Mouse (Mus musculus): ENCODE results near the gene Dazl. TPM values are rescaled to one million over a fixed set of nuclear protein-coding genes. Genes with fewer than 3 reads are reported as not detected.

Dazl gene
- polyA plus RNA-seq, 1 experiment from 2014 or later: 0.45 TPM

GRCm38 (mm10) chr17:50318810-50319209 lies 25.4 kb upstream of the Dazl start:
- ATAC-seq: no peak
- Histone ChIP-seq H3K4me1 (ENCODE audit: control insufficient read depth, insufficient read depth, low read length) (no peaks in the 10 kb centered on the region), H3K36me3 (ENCODE audit: control insufficient read depth, insufficient read depth, low read length) (no peaks in the 10 kb centered on the region), H3K9me3 (replicated peaks; ENCODE audit: control insufficient read depth, low read length, poor library complexity, severe bottlenecking) (no peaks in the 10 kb centered on the region), H3K27ac (ENCODE audit: low read length) (no peak overlapping the region), H3K9ac (ENCODE audit: low read depth, low read length) (no peak overlapping the region), H3K27me3 (ENCODE audit: control insufficient read depth, insufficient read depth, low read depth, low read length) (no peaks in the 10 kb centered on the region), H3K4me2 (ENCODE audit: low read length) (no peak overlapping the region), H3K4me3 (ENCODE audit: low read depth, low read length) (no peak overlapping the region)

DNA sequence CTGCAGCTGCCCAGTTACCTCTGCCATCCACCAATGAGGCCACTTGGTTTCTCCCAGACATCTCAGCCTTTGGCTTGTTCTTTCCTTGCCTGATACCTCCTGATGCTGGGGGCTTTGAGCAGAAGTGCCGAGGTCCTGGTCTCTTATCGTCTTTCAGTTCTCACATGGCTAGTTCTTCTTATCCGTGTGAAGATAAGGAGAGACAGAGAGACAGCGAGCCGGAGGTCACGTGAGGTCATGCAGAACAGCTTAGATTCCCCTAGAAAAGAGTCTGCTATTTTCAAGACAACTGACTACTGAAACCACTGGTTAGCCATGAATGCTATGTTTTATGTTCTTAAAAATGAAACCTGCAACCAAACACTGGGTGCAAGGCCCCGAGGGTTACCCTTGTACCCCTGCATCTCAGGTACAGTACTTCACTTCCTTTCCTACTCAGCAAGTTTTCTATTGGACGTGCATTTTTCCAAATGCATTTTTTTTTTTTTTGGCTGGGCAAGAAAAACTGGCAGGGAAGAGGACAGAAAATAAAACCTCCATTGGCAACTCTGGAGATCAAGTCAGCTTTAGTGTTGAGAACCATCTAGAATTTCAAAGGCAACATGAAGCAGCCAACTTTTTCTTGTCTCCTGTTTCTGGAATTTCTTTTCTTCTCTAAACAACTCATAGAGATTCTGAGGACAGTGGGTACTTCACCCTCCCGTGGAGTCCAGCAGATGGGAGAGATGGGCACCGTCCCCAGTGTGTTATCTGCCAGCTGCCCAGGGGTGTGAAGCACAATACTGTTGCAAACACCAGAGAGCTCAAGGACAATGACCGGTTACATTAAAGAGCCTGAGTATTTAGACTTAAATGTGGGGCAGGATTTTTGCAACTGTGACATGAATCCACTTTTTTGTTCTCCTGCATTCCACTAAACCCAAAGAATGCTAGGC lies 23.0 kb upstream of the Dazl start:
- no peak for ATAC-seq
- no peak overlapping the region for H3K9ac ChIP-seq (ENCODE audit: low read depth, low read length)
- H3K9me3 ChIP-seq (replicated peaks; ENCODE audit: control insufficient read depth, low read length, poor library complexity, severe bottlenecking): no peaks in the 10 kb centered on the region
- H3K4me3 ChIP-seq (ENCODE audit: low read depth, low read length): no peak overlapping the region
- no peaks in the 10 kb centered on the region for H3K27me3 ChIP-seq (ENCODE audit: control insufficient read depth, insufficient read depth, low read depth, low read length)
- no peaks in the 10 kb centered on the region for H3K4me1 ChIP-seq (ENCODE audit: control insufficient read depth, insufficient read depth, low read length)
- no peak overlapping the region for H3K4me2 ChIP-seq (ENCODE audit: low read length)
- WGBS: 48% methylated on average over 11 of the region's 11 CpGs
- H3K27ac ChIP-seq (ENCODE audit: low read length): no peak overlapping the region
- no peaks in the 10 kb centered on the region for H3K36me3 ChIP-seq (ENCODE audit: control insufficient read depth, insufficient read depth, low read length)

- 65% methylated on average over 10 of the region's 10 CpGs for WGBS
- Histone ChIP-seq H3K4me3 (ENCODE audit: low read depth, low read length) (no peak overlapping the region), H3K27me3 (ENCODE audit: control insufficient read depth, insufficient read depth, low read depth, low read length) (no peaks in the 10 kb centered on the region), H3K4me1 (ENCODE audit: control insufficient read depth, insufficient read depth, low read length) (no peaks in the 10 kb centered on the region), H3K27ac (ENCODE audit: low read length) (no peak overlapping the region), H3K4me2 (ENCODE audit: low read length) (no peak overlapping the region), H3K9me3 (replicated peaks; ENCODE audit: control insufficient read depth, low read length, poor library complexity, severe bottlenecking) (no peaks in the 10 kb centered on the region), H3K9ac (ENCODE audit: low read depth, low read length) (no peak overlapping the region), H3K36me3 (ENCODE audit: control insufficient read depth, insufficient read depth, low read length) (no peaks in the 10 kb centered on the region)
- no peak for ATAC-seq
Observed at GRCm38 (mm10) chr17:50310148-50310802, 16.8 kb upstream of the Dazl start.

DNA sequence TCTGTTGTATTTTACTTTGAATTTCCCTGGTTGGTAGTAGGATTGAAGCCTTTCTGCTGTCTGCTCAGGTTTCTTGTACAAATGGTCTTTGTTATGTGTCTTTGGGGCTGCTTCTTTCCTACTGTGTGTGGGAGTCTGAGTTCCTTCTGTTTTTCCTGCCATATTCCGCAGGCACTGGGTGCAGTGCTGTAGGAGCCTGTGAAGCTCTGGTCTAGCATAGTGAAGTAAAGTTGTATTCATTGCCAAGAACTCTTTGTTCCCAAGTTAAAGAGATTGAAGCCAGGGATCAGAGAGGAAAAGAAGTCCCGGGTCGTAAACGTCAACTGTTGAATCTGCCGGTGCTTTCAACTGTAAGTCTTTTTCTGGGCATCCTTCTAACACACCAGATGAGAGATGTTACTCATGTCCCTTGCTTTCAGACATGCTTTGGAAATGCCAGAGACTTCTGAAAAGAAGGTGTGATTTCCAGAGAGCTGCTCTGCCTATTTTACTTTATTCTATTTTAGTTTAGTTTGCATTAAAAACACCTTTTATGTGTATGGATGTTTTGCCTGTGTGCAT lies 16.2 kb upstream of the Dazl start:
- no peaks in the 10 kb centered on the region for H3K4me1 ChIP-seq (ENCODE audit: control insufficient read depth, insufficient read depth, low read length)
- no peak overlapping the region for H3K4me3 ChIP-seq (ENCODE audit: low read depth, low read length)
- H3K27ac ChIP-seq (ENCODE audit: low read length): no peak overlapping the region
- no peak overlapping the region for H3K9ac ChIP-seq (ENCODE audit: low read depth, low read length)
- no peaks in the 10 kb centered on the region for H3K9me3 ChIP-seq (replicated peaks; ENCODE audit: control insufficient read depth, low read length, poor library complexity, severe bottlenecking)
- no peak for ATAC-seq
- H3K4me2 ChIP-seq (ENCODE audit: low read length): no peak overlapping the region
- WGBS: 72% methylated on average over 5 of the region's 5 CpGs
- H3K27me3 ChIP-seq (ENCODE audit: control insufficient read depth, insufficient read depth, low read depth, low read length): no peaks in the 10 kb centered on the region
- H3K36me3 ChIP-seq (ENCODE audit: control insufficient read depth, insufficient read depth, low read length): no peaks in the 10 kb centered on the region

DNA sequence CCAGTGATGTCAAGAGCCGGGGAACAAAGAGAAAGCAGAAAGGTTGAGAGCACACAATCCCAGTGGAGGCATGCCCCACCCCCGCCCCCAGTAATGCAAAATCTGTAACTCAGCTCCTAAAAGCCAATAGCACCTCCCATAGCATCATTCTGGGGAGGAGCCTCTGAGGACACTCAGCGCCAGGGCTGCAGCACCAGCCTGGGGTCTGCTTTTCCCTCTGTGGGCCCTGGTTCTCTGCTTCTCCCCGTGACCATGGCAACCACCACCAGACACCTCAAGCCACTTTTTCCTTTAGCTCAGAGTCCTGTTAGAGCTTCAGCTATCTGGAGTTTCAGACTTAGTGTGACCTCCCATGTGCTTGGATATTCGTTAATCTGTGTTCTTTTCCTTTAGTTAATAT lies 15.4 kb upstream of the Dazl start:
- H3K9me3 ChIP-seq (replicated peaks; ENCODE audit: control insufficient read depth, low read length, poor library complexity, severe bottlenecking): no peaks in the 10 kb centered on the region
- no peak overlapping the region for H3K9ac ChIP-seq (ENCODE audit: low read depth, low read length)
- H3K4me1 ChIP-seq (ENCODE audit: control insufficient read depth, insufficient read depth, low read length): no peaks in the 10 kb centered on the region
- no peaks in the 10 kb centered on the region for H3K27me3 ChIP-seq (ENCODE audit: control insufficient read depth, insufficient read depth, low read depth, low read length)
- WGBS: 52% methylated on average over 5 of the region's 5 CpGs
- H3K4me3 ChIP-seq (ENCODE audit: low read depth, low read length): no peak overlapping the region
- no peaks in the 10 kb centered on the region for H3K36me3 ChIP-seq (ENCODE audit: control insufficient read depth, insufficient read depth, low read length)
- ATAC-seq: 0 out of 2 replicates have a peak, but pooled peaks have one; percentile 51
- H3K4me2 ChIP-seq (ENCODE audit: low read length): no peak overlapping the region
- H3K27ac ChIP-seq (ENCODE audit: low read length): no peak overlapping the region

- Histone ChIP-seq H3K4me2 (ENCODE audit: low read length) (no peak overlapping the region), H3K9me3 (replicated peaks; ENCODE audit: control insufficient read depth, low read length, poor library complexity, severe bottlenecking) (no peaks in the 10 kb centered on the region), H3K27ac (ENCODE audit: low read length) (no peak overlapping the region), H3K9ac (ENCODE audit: low read depth, low read length) (no peak overlapping the region), H3K27me3 (ENCODE audit: control insufficient read depth, insufficient read depth, low read depth, low read length) (no peaks in the 10 kb centered on the region), H3K4me3 (ENCODE audit: low read depth, low read length) (no peak overlapping the region), H3K4me1 (ENCODE audit: control insufficient read depth, insufficient read depth, low read length) (no peaks in the 10 kb centered on the region), H3K36me3 (ENCODE audit: control insufficient read depth, insufficient read depth, low read length) (no peaks in the 10 kb centered on the region)
- ATAC-seq: no peak
- 90% methylated on average over 10 of the region's 10 CpGs for WGBS
Observed at GRCm38 (mm10) chr17:50308059-50308647, 14.7 kb upstream of the Dazl start.

DNA sequence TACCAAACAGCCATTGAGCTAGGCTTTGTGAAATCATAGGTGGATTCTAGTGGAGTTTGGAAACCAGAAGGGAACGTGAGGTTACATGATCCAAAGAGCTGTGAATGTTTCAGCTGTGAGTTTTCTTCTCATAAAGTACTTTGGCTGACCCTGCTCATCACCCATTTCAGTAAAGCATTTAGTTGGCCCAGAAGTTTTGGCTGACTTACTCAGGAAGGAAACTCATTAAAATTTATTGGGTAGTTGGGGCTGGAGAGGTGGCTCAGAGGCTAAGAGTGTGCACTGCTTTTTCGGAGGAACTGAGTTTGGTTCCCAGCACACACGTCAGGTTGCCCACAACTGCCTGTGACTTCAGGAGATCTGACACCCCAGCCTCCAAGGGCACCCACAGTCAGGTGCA lies 9.4 kb upstream of the Dazl start:
- Histone ChIP-seq H3K9ac (ENCODE audit: low read depth, low read length) (no peak overlapping the region), H3K9me3 (replicated peaks; ENCODE audit: control insufficient read depth, low read length, poor library complexity, severe bottlenecking) (no peaks in the 10 kb centered on the region), H3K27me3 (ENCODE audit: control insufficient read depth, insufficient read depth, low read depth, low read length) (no peaks in the 10 kb centered on the region), H3K4me3 (ENCODE audit: low read depth, low read length) (no peak overlapping the region), H3K27ac (ENCODE audit: low read length) (no peak overlapping the region), H3K36me3 (ENCODE audit: control insufficient read depth, insufficient read depth, low read length) (no peaks in the 10 kb centered on the region), H3K4me2 (ENCODE audit: low read length) (no peak overlapping the region), H3K4me1 (ENCODE audit: control insufficient read depth, insufficient read depth, low read length) (no peaks in the 10 kb centered on the region)
- ATAC-seq: no peak
- 88% methylated on average over 3 of the region's 3 CpGs for WGBS

DNA sequence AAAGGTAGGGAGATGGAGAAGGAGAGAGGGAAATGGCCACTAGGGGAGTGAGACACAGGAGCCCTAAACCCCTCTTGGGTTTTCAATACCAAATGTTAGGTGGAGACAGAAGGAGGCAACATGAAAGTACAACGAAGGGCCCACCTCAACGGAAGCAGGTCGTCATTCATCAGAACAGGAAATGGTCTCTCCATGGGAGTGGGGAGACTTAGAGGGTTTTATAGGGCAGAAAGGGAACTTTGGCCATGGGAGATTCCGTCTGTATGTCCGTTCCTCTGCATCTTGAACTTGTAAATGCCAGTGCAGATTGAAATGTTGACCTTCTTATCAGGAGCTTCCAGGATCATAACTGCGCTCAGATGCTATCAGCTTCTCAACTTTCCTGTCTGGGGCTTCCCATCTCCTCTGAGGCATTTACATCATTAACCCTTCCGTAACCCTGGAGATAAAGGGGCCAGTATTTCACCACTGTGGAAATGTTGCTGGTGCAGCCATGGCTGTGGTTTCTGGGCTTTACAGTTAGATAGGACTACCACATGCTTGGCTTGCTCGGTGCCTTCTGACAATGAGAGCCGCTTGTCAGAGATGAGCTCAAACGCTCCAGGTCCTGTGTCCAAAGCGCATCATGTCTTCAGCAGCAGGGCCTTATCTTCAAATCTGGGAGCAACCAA lies 6.9 kb upstream of the Dazl start:
- no peak overlapping the region for H3K4me2 ChIP-seq (ENCODE audit: low read length)

More for the DNA sequence above, 6.9 kb upstream of the Dazl start:
- no peak overlapping the region for H3K4me3 ChIP-seq (ENCODE audit: low read depth, low read length)
- no peaks in the 10 kb centered on the region for H3K27me3 ChIP-seq (ENCODE audit: control insufficient read depth, insufficient read depth, low read depth, low read length)
- no peaks in the 10 kb centered on the region for H3K9me3 ChIP-seq (replicated peaks; ENCODE audit: control insufficient read depth, low read length, poor library complexity, severe bottlenecking)
- H3K9ac ChIP-seq (ENCODE audit: low read depth, low read length): no peak overlapping the region
- no peaks in the 10 kb centered on the region for H3K36me3 ChIP-seq (ENCODE audit: control insufficient read depth, insufficient read depth, low read length)
- 91% methylated on average over 11 of the region's 11 CpGs for WGBS
- H3K4me1 ChIP-seq (ENCODE audit: control insufficient read depth, insufficient read depth, low read length): no peaks in the 10 kb centered on the region
- no peak overlapping the region for H3K27ac ChIP-seq (ENCODE audit: low read length)
- ATAC-seq: no peak
